Mouse (Mus musculus): ENCODE data around the gene Vmn2r62.
"Not testable (repeated sequence)": the region's sequence is repeated elsewhere in the genome, so short reads cannot be mapped to it uniquely, and the experiment has no call there.

Vmn2r62 gene

GRCm38 (mm10) chr7:42793425-42793824 lies at the start of gene Vmn2r62:
Gene Vmn2r62, minus strand, starts transcription at chr7:42793525.
- DNase-seq = not testable (repeated sequence)

DNA sequence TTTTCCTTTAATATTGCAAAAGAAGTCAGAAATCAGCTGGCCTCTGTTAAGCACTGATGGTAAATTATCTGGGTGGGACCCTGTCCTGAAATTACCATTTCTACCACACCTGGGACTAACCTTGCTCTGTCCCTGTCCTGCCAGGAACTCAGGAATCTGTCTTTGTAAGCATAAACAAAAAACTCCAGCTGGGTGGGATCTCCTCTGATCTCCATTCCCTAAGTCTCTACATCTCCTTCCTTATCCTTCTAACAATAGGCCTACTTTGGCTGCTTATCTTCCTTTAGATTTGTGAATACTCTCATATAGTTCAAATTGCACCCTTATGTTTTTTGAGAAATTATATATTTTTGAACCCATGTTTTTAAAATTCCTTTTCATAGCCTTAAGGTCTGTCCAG lies 45.0 kb upstream of the Vmn2r62 start:
- DNase-seq = not testable (repeated sequence)

- no peak for DNase-seq
These were observed 38.9 kb upstream of the Vmn2r62 start for GRCm38 (mm10) chr7:42832221-42832620.

GRCm38 (mm10) chr7:42749836-42750235 lies 43.5 kb downstream of the Vmn2r62 start:
- no peak for DNase-seq

GRCm38 (mm10) chr7:42738536-42739210 lies 54.7 kb downstream of the Vmn2r62 start:
- DNase-seq = no peak

GRCm38 (mm10) chr7:42726917-42727316 lies 66.4 kb downstream of the Vmn2r62 start, which contains the start of gene Gm17067:
Gene Gm17067, minus strand, starts transcription at chr7:42727017.
- DNase-seq = not testable (repeated sequence)

All from cerebellum, adult 18-20 months (tissue).